Mouse (Mus musculus) forebrain, embryonic 15.5 days (tissue): Measurements from ENCODE around the gene Rasa2. TPM values are rescaled to one million over a fixed set of nuclear protein-coding genes. Genes with fewer than 3 reads are reported as not detected.

Experiments
- ATAC-seq: fragments of 200-750 bp; cut with Nextera tagmentation; replicated peaks from 2 replicates; pipeline ENCODE4 v1.8.0; 2017; ENCODE audit warnings: mild to moderate bottlenecking, moderate TSS enrichment, moderate library complexity
- H3K27ac ChIP-seq: fragments of 300-500 bp; sonication (generic); replicated peaks from 2 replicates; pipeline ENCODE4 v1.5.1; 2015; ENCODE audit warnings: mild to moderate bottlenecking, inconsistent platforms
- H3K27me3 ChIP-seq: fragments of 300-500 bp; sonication (generic); 2 replicates; pipeline ENCODE4 v1.6.1; 2015; ENCODE audit warnings: inconsistent platforms
- H3K36me3 ChIP-seq: fragments of 300-500 bp; sonication (generic); 2 replicates; pipeline ENCODE4 v1.6.1; 2015; ENCODE audit warnings: mild to moderate bottlenecking, inconsistent platforms
- H3K4me1 ChIP-seq: fragments of 300-500 bp; sonication (generic); 2 replicates; pipeline ENCODE4 v1.6.1; 2015; ENCODE audit warnings: inconsistent platforms
- H3K4me2 ChIP-seq: fragments of 300-500 bp; sonication (generic); replicated peaks from 2 replicates; pipeline ENCODE4 v1.6.1; 2015; ENCODE audit warnings: mild to moderate bottlenecking, inconsistent platforms
- H3K4me3 ChIP-seq: fragments of 300-500 bp; sonication (generic); 2 replicates; pipeline ENCODE4 v1.5.1; 2015; ENCODE audit warnings: mild to moderate bottlenecking, inconsistent platforms
- H3K9ac ChIP-seq: fragments of 300-500 bp; sonication (generic); replicated peaks from 2 replicates; pipeline ENCODE4 v1.6.1; 2015; ENCODE audit warnings: mild to moderate bottlenecking, inconsistent platforms
- H3K9me3 ChIP-seq: fragments of 300-500 bp; sonication (generic); 2 replicates; pipeline ENCODE4 v1.6.1; 2016; ENCODE audit warnings: inconsistent platforms
- WGBS: fragments of 180-500 bp; shearing (Covaris S2); methylation state at CpG from one replicate; pipeline ENCODE4 v1.1.7; 2015; ENCODE audit warnings: mixed read lengths; 5-methylcytosine and 5-hydroxymethylcytosine counted together
- polyA plus RNA-seq: library from polyadenylated mRNA; unstranded; fragments of >200 nt; fragmentation: Nextera tagmentation; extraction: Ambion mirVana; gene quantifications from 2 replicates; pipeline ENCODE4 v1.2.1, GENCODE M21; 2015

Rasa2 gene
- polyA plus RNA-seq, 1 experiment from 2014 or later = 18.8 TPM

- no peak overlapping the region for H3K4me2 ChIP-seq
- 90% methylated on average over 9 of the region's 9 CpGs for WGBS
Measured at GRCm38 (mm10) chr9:96572754-96573153, 58.7 kb downstream of the Rasa2 start.

GRCm38 (mm10) chr9:96566470-96566996 lies 64.9 kb downstream of the Rasa2 start:
- H3K4me1 ChIP-seq = no peaks in the 10 kb centered on the region
- no peak for ATAC-seq

More at GRCm38 (mm10) chr9:96572754-96573153, 58.7 kb downstream of the Rasa2 start:
- H3K9ac ChIP-seq = no peak overlapping the region
- no peaks in the 10 kb centered on the region for H3K4me1 ChIP-seq
- peaks cover 20% of the 10 kb centered on the region for H3K36me3 ChIP-seq
- H3K9me3 ChIP-seq = no peaks in the 10 kb centered on the region
- no peak overlapping the region for H3K4me3 ChIP-seq
- ATAC-seq = no peak
- H3K27ac ChIP-seq = no peak overlapping the region
- H3K27me3 ChIP-seq = no peaks in the 10 kb centered on the region

GRCm38 (mm10) chr9:96563501-96563900 lies 67.9 kb downstream of the Rasa2 start:
- no peak overlapping the region for H3K4me2 ChIP-seq
- no peaks in the 10 kb centered on the region for H3K27me3 ChIP-seq
- H3K4me1 ChIP-seq = no peaks in the 10 kb centered on the region
- no peak for ATAC-seq
- H3K4me3 ChIP-seq = no peak overlapping the region
- WGBS = 97% methylated on average over 4 of the region's 4 CpGs
- H3K36me3 ChIP-seq = peaks cover 28% of the 10 kb centered on the region
- no peak overlapping the region for H3K9ac ChIP-seq
- H3K9me3 ChIP-seq = no peaks in the 10 kb centered on the region
- no peak overlapping the region for H3K27ac ChIP-seq

More at GRCm38 (mm10) chr9:96566470-96566996, 64.9 kb downstream of the Rasa2 start:
- Histone ChIP-seq H3K4me2 (no peak overlapping the region), H3K9ac (no peak overlapping the region), H3K36me3 (peaks cover 22% of the 10 kb centered on the region), H3K4me3 (no peak overlapping the region), H3K27ac (no peak overlapping the region), H3K9me3 (no peaks in the 10 kb centered on the region), H3K27me3 (no peaks in the 10 kb centered on the region)
- WGBS = 78% methylated on average over 8 of the region's 8 CpGs

GRCm38 (mm10) chr9:96559148-96559547 lies 72.3 kb downstream of the Rasa2 start:
- no peak overlapping the region for H3K9ac ChIP-seq
- no peak for ATAC-seq
- H3K4me2 ChIP-seq = no peak overlapping the region
- H3K27me3 ChIP-seq = no peaks in the 10 kb centered on the region
- no peaks in the 10 kb centered on the region for H3K4me1 ChIP-seq
- WGBS = 96% methylated on average over 6 of the region's 6 CpGs
- no peaks in the 10 kb centered on the region for H3K9me3 ChIP-seq
- no peak overlapping the region for H3K4me3 ChIP-seq
- H3K36me3 ChIP-seq = peaks cover 19% of the 10 kb centered on the region
- no peak overlapping the region for H3K27ac ChIP-seq

- no peak overlapping the region for H3K9ac ChIP-seq
- H3K36me3 ChIP-seq = peaks cover 19% of the 10 kb centered on the region
- no peak overlapping the region for H3K4me2 ChIP-seq
- no peak overlapping the region for H3K27ac ChIP-seq
- no peaks in the 10 kb centered on the region for H3K9me3 ChIP-seq
- H3K27me3 ChIP-seq = no peaks in the 10 kb centered on the region
- H3K4me3 ChIP-seq = no peak overlapping the region
- no peak for ATAC-seq
- 79% methylated on average over 1 of the region's 1 CpGs for WGBS
- H3K4me1 ChIP-seq = no peaks in the 10 kb centered on the region
Measured at GRCm38 (mm10) chr9:96558594-96558993, 72.8 kb downstream of the Rasa2 start.

- H3K27ac ChIP-seq = no peak overlapping the region
- H3K4me2 ChIP-seq = no peak overlapping the region
- H3K9me3 ChIP-seq = no peaks in the 10 kb centered on the region
- H3K4me1 ChIP-seq = no peaks in the 10 kb centered on the region
- H3K27me3 ChIP-seq = no peaks in the 10 kb centered on the region
- no peak overlapping the region for H3K4me3 ChIP-seq
- ATAC-seq = no peak
- H3K36me3 ChIP-seq = peaks cover 24% of the 10 kb centered on the region
- H3K9ac ChIP-seq = no peak overlapping the region
- 86% methylated on average over 1 of the region's 1 CpGs for WGBS
Measured at GRCm38 (mm10) chr9:96554095-96554494, 77.3 kb downstream of the Rasa2 start.

GRCm38 (mm10) chr9:96545410-96545809 lies 86.0 kb downstream of the Rasa2 start:
- H3K27me3 ChIP-seq = no peaks in the 10 kb centered on the region
- no peak overlapping the region for H3K4me3 ChIP-seq
- no peaks in the 10 kb centered on the region for H3K9me3 ChIP-seq
- H3K4me2 ChIP-seq = no peak overlapping the region
- no peak overlapping the region for H3K9ac ChIP-seq
- peaks cover 21% of the 10 kb centered on the region; the same call in 1 of the 2 replicates for H3K36me3 ChIP-seq
- ATAC-seq = no peak
- WGBS = 92% methylated on average over 13 of the region's 13 CpGs
- H3K4me1 ChIP-seq = peaks cover 4% of the 10 kb centered on the region; the same call in 1 of the 2 replicates
- H3K27ac ChIP-seq = no peak overlapping the region

GRCm38 (mm10) chr9:96543643-96544640 lies 87.5 kb downstream of the Rasa2 start:
- Histone ChIP-seq H3K27me3 (no peaks in the 10 kb centered on the region), H3K9me3 (no peaks in the 10 kb centered on the region), H3K9ac (0 out of 2 replicates have a peak overlapping the region, but pooled peaks have one; percentile 19), H3K4me3 (0 out of 2 replicates have a peak overlapping the region, but pooled peaks have one; percentile 8), H3K4me2 (peak overlapping the region; percentile 43), H3K27ac (peak overlapping the region; percentile 53), H3K36me3 (peaks cover 24% of the 10 kb centered on the region; the same call in 1 of the 2 replicates), H3K4me1 (peaks cover 4% of the 10 kb centered on the region; the same call in 1 of the 2 replicates)
- 29% methylated on average over 27 of the region's 27 CpGs for WGBS
- ATAC-seq = peak; percentile 88

GRCm38 (mm10) chr9:96538916-96539315 lies 92.5 kb downstream of the Rasa2 start:
- no peak for ATAC-seq
- H3K4me3 ChIP-seq = no peak overlapping the region
- no peaks in the 10 kb centered on the region for H3K27me3 ChIP-seq
- WGBS = 65% methylated on average over 10 of the region's 10 CpGs
- no peaks in the 10 kb centered on the region for H3K9me3 ChIP-seq
- H3K4me1 ChIP-seq = peaks cover 7% of the 10 kb centered on the region; the same call in 1 of the 2 replicates
- H3K36me3 ChIP-seq = peaks cover 13% of the 10 kb centered on the region; the same call in 1 of the 2 replicates
- H3K4me2 ChIP-seq = no peak overlapping the region
- no peak overlapping the region for H3K9ac ChIP-seq
- no peak overlapping the region for H3K27ac ChIP-seq

GRCm38 (mm10) chr9:96537615-96537919 lies 93.8 kb downstream of the Rasa2 start:
- Histone ChIP-seq H3K9ac (no peak overlapping the region), H3K9me3 (no peaks in the 10 kb centered on the region), H3K27ac (no peak overlapping the region), H3K27me3 (no peaks in the 10 kb centered on the region), H3K4me2 (no peak overlapping the region), H3K4me3 (no peak overlapping the region), H3K4me1 (peaks cover 6% of the 10 kb centered on the region; the same call in 1 of the 2 replicates), H3K36me3 (peaks cover 13% of the 10 kb centered on the region; the same call in 1 of the 2 replicates)
- peak; percentile 18; the same call in 1 of the 2 replicates for ATAC-seq
- WGBS = 95% methylated on average over 6 of the region's 6 CpGs

GRCm38 (mm10) chr9:96536895-96537614 lies 94.4 kb downstream of the Rasa2 start:
- Histone ChIP-seq H3K9me3 (no peaks in the 10 kb centered on the region), H3K27ac (no peak overlapping the region; the same call in 1 of the 2 replicates), H3K4me2 (peak overlapping the region; percentile 49), H3K9ac (peak overlapping the region; percentile 40), H3K4me3 (peak overlapping the region; percentile 36), H3K36me3 (peaks cover 10% of the 10 kb centered on the region; the same call in 1 of the 2 replicates), H3K4me1 (peaks cover 6% of the 10 kb centered on the region; the same call in 1 of the 2 replicates), H3K27me3 (no peaks in the 10 kb centered on the region)
- WGBS = 29% methylated on average over 37 of the region's 37 CpGs
- ATAC-seq = peak; percentile 73
